Mouse (Mus musculus): ENCODE data around the gene Hint1. TPM values are rescaled to one million over a fixed set of nuclear protein-coding genes. Genes with fewer than 3 reads are reported as not detected.
"Not testable (repeated sequence)": the region's sequence is repeated elsewhere in the genome, so short reads cannot be mapped to it uniquely, and the experiment has no call there.

Gene Hint1
- total RNA-seq (2021): 100 to 1,000 TPM; 291 TPM
- long read RNA-seq, experiment 1, transcript Hint1-201 (3 exons, 636 nt): major isoform, 134 of 135 reads
- long read RNA-seq, experiment 1, partial matches to known transcripts: 0 of 135 reads
- long read RNA-seq, experiment 1, other reads (novel, unspliced or antisense): 1 of 135 reads
- long read RNA-seq, experiment 2, transcript Hint1-201 (3 exons, 636 nt): major isoform, 131 of 136 reads
- long read RNA-seq, experiment 2, partial matches to known transcripts: 2 of 136 reads
- long read RNA-seq, experiment 2, other reads (novel, unspliced or antisense): 3 of 136 reads

DNA sequence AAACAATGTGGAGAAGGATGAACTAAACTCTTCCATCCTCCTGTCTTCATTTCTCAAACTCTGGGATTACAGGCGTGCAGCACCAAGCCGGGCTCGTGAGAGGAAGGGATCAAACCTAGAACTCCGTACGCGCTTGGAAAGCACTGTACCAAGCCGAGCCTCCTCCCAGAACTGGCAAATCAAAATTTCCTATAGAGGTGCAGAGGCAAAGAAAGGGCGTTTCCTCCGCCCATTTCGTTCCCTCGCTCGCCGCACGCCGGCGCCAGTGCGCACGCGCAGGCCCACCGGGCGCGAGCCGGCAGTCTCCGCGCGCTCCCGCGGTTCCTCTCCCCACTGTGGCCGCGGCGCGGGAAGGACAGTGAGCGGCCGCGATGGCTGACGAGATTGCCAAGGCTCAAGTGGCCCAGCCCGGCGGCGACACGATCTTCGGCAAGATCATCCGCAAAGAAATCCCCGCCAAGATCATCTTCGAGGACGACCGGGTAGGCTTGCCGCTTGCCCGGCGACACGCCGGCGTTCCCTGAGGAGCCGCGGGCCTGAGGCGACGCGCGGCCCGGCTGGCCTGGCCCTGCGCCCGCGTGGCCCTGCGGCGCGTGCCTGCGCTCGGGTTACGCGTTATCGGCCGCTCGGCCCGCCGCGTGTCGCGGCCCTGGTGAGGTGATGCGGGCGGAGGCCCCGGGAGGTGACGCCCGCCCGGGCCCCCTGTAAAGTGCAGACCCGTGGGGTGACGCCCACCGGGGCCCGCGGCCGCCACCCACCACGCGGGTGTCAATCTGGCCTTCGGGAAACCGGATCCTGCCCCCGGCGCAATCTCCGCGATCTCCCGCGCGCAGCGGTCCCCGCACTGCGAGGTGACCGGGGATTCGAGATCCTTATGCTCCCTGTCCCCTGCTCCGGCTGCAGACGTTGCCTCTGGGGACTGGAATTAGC lies at the start of gene Hint1:
Gene Hint1 (plus strand): TSS at position 265 of the 930 bp plus-strand sequence.
- peak; percentile 90 to 92 for DNase-seq (ENCODE audit: low spot score in 2 of 2)

DNA sequence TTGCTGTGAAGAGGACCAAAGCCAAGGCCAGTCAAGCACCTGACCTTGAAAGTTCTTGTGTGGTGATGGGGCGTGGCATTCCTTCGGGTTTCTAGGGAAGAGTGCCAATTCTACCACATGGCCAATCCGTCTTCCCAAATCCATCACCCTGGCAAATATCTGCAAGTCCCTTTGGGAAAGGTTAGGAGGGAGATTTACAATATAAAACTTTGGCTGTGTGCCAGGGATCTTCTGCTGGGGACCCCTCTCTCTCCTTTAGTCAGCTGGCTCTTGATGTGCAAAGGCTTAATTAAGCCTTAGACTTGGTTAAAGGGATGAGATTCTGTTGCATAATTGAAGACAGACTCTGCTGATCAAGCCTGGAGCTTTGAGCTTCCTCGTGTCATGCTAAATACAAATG lies 48.7 kb upstream of the Hint1 start:
- DNase-seq (ENCODE audit: low spot score in 2 of 2): no peak

DNA sequence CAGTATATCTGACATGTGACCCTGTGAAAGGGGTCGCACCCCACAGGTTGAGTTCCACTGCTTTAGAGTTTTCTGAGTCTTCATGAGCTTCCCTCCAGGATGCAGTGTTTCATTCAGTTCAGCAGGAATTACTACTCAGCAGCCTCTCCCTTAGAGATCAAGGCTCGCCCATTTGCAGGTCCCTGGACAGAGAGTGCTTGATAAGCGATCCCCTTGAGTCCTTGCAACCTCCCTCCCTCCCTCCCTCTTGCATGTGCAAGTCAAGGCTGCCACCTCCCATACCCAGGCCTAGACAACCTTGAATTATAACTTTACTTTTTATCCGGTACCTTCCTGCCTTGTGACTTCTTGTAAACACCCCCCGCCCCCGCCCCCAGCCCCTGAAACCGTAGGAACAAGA lies 46.7 kb upstream of the Hint1 start:
- DNase-seq (ENCODE audit: low spot score in 2 of 2): no peak

DNA sequence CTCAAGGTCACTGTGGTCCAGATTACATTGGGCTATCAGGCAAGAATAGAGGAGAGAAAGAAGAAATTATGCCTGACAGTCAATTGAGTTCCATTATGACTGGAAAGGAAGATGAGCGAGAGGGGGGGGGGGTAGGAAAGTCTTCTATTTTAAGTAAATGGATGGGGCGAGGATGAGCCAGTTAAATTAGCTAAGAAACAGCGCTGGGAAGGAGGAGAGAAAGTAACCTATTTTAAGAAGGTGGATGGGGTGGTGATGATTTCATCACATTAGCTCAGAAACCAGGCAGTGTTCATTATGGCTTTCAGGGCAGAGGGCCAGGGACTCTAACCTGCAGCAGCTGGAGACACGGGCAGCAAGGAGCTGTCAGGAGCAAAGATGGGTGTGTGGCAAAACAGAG lies 42.7 kb upstream of the Hint1 start:
- DNase-seq (ENCODE audit: low spot score in 2 of 2): no peak

DNA sequence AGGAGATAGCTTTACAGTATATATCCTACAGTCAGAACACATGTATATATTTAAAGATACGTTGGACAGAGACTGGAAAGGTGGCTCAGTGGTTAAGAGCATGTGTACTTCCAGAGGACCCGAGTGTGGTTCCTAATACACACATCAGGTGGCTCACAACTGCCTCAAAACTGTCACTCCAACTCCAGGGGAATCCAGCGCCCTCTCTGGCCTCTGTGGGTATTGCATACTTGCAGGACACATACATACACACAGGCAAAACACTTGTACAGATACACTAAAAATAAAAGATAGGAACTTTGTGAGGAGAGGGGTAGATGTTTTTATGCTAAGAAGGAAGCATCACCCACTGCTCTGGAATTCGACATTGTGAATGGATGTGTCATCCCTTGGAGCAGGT lies 40.4 kb upstream of the Hint1 start:
- no peak for DNase-seq (ENCODE audit: low spot score in 2 of 2)

DNA sequence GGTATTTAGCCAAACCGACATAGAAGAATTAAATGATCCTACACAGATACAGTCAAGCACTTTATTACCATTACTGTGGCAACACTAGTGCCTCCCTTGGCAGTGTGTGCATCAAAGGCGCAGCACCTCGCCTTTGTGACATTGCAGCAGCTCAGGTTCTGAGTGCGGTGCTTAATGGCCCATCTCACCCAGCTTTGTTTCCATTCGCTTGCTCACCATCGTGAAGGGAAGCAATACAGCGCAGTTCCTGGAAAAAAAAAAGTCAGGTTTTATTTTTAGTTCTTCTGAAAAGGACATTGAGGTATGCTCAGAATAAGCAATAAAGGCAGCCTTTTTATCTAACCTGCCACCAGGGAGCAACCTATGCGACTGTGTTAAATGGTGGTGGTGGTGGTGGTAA lies 39.4 kb upstream of the Hint1 start:
- DNase-seq (ENCODE audit: low spot score in 2 of 2): no peak

DNA sequence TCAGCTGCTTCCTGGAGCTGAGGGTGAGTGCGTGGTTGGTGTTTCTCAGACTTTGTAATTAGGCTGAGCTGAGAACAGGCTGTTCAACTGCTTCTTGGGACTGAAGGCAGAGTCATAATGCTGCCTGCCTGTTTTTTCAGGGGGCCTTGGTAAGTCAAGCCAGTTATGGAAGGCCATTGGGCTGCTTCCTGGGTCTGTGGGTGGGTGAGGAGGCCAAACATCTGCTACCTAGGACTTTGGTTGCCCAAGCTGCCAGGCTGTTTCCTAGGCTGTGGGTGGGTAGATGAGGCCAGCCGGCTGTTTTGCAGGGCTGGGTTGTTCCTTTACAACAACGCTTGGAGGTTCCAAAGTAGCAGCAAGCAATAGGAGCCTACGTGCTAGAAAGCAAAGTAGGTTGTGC lies 32.4 kb upstream of the Hint1 start:
- DNase-seq (ENCODE audit: low spot score in 2 of 2): no peak

DNA sequence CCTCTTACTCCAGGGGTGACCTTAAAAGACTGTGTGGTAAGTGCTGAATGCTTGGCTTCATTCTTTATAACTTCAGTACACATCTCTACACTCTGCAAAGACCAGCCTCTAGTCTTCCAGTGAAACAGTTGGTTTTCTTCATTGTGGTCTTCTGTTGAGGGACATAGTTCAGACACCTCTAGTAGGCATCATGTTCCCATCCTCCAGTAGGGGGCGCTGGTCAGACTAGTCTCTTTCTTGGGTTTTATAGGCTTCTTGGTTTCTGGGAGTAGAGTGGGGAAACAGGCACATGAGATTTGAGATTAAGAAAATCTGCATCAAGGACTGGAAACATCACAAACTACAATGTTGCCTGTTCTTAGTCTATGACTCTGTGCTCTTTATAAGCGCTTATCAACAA lies 31.6 kb upstream of the Hint1 start:
- no peak for DNase-seq (ENCODE audit: low spot score in 2 of 2)

DNA sequence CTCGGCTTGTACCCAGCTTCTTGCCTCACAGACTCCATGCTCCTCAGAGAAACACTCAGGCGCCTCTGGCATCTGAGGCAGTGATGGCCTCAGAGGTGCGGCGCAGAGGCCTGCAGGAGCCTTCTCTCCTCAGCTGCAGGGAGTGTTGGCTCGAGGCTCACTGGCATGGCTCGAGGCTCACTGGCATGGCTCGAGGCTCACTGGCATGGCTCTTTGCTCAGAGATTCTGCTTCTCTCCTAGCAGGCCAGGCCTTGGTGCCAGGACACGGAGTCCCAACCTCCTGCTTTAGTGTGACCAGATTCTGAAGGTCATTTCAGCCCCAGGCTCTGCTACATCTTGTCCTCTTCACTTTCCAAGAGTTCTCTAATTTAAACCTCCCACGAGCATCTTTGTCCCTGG lies 30.1 kb upstream of the Hint1 start:
- peak; percentile 60 to 62 for DNase-seq (ENCODE audit: low spot score in 2 of 2)

DNA sequence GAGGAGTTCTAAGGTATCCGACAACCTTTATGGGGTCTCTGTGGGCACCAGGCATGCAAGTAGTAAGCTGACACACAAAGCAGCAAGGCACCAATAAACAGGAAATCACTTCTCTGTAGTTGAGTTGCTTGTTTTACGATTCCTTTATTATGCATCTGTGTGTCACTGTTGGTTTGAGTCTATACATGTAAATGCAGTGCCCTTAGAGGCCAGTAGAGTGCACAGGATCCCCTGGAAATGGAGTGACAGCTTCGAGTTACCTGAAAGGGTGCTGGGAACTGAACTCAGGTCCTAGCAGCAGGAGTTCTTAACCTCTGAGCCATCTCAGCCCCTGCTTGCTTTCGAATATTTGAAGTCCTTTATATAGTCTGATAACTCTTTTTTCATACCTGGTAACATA lies 26.5 kb upstream of the Hint1 start:
- no peak for DNase-seq (ENCODE audit: low spot score in 2 of 2)

DNA sequence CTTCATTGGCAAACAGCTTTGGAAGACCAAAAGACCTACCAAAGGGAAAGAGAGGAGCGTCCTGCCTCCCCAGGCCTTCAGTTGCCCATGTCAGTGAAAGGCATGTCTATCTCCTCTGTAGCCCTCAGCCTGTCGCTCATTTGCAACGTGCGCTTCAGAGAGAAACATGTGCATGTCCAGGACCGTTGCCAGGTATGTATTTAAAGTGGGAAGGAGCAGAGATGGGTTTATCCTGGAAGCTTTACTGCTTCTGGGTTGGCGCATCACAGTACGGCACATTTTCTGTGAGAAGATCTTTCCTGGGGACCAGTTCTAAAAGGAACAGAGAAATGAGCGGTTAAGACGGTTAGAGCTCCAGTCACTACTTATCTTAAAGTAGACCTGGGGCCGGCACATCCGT lies 25.3 kb upstream of the Hint1 start:
- no peak for DNase-seq (ENCODE audit: low spot score in 2 of 2)

DNA sequence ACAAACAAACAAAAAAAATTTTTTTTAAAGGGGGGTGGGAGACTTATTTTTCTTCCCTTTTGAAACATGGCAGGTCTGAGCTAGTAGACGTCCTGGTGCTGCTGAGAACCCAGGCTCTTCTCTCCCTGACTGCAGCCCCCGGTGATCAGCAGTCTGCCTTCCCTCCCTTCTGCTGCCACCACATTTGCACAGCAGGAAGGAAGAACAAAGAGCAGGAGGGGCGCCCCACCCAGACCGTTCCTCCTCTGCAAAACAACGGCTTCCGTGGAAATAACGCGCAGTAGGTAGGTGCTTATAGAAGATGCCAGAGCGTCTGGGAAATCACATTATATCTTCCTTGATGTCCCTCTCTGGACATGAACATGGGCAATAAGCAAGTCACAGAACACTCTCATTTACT lies 21.8 kb upstream of the Hint1 start:
- DNase-seq (ENCODE audit: low spot score in 2 of 2): no peak

DNA sequence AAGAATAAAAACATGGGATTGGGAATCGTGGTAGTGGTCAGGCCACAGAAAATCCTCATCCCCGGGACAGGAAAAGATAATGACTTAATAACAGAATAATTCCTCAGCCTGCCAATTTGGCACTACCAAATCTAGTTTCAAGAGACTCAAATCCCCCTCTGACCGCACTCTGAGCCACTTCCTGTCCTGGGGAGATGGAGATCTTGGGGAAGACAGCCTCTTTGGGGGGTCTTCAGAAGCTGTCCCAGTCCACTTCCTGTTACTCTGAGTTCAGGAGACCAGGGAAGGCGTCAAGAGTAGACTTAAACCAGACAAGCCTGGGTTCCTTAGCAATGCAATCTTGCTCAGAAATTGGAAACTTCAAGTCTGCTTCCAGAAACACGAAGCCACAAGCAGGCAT lies 21.2 kb upstream of the Hint1 start:
- DNase-seq (ENCODE audit: low spot score in 2 of 2): no peak

DNA sequence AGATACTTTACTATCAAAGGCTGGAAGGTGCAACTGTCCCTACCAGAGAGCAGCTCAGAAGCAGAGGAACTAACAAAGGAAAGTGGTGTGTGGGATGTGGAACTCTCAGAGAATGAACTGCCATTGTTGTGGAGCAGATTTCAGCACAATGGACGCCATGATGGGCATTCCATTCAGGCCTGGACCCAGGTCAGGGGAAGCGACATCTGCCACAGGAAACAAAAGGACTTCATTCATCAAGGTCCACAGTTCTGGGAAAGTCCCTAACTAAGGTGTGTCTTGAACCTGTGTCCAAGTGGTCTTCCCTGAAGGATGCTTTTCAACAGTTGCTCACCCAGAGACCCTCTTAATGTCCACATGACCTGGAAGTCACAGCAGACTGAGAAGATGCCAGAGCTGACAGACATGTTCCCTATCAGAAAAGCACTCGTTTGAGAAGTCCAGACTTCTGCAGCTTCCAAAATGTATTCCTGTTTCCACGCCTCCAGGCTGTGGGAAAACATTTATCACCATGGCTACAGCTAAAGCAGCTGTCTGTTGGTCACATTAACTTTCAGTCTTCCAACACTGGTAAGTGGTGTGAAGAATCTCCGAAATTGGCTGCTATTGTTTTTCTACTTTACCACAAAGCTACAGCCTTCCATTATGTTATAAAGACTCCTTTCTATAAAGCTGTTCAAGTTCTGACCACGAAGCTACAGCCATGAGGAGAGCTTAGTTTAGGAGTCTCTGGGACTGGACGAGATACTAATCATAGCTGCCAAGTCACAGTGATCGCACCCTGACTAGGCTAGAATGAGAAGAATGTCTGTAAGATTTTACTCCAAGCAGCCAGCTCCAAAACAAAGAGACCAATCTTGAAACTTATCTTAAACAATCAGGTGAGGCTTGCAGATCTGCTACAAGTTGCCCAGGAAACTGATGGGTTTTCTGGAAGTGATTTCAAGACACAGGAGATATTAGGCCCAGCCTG lies 20.4 kb upstream of the Hint1 start:
- no peak for DNase-seq (ENCODE audit: low spot score in 2 of 2)

DNA sequence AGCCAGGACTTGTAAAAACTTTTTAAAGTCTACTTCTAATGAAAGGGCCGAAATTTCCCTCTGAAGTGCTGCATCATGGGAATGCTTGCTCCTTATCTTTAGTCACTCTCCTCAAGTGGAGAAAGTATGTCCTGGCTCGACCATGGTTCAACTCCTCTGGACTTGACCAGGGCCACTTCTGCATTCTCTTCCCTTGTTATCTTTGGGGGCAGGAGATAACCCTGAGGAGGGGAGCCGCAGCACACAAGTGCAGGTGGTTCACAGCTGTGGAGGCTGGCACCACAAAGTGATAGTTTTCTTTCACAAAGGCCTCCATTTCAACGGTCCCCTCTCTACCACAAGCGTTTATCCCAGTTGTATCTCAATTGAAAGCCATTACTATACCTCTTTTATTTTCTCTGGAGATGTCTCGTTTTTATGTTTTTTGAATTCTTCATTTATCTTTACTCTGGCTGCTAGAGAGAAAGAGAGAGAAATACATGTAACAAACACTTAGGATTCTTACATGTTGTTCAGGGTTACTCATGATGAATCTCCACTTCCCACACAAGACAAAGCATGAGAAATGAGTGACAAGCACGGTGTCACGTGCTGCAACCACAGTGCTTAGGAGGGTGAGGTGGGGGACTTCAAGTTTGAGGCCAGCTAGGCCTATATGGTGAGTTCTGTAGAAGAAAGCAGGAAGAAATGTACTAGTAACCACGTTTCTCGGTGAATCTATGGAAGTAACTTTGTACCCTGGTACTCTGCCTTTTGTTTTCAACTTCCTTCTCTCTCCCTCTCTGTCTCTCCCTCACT lies 16.0 kb upstream of the Hint1 start:
- no peak for DNase-seq (ENCODE audit: low spot score in 2 of 2)

DNA sequence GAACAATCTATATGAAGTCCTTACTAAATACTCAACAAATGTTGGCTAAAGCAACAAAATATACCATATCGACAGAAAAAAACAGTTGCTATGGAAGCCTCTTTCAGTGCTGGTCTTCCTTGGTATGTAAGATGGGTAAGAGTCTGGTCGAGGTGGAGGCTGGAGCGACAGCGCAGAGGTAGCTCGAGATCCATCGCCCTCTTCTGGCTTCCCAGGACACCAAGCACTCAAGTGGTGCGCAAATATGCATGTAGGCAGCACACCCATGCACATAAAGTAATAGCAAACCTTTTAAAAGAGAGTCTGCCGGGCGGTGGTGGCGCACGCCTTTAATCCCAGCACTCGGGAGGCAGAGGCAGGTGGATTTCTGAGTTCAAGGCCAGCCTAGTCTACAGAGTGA lies 14.5 kb upstream of the Hint1 start:
- DNase-seq (ENCODE audit: low spot score in 2 of 2): no peak

DNA sequence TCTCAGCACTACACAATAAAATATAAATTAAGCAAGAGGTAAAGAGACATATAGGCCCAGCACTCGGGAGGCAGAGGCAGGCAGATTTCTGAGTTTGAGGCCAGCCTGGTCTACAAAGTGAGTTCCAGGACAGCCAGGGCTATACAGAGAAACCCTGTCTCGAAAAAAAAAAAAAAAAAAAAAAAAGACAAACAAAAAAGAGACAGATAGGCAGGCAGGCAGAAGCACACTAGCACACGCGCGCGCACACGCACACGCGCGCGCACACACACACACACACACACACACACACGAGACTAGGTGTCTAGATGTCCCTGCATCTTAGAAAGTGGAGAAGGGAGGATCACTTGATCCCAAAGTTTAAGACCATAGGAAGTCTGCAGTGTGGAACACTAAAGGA lies 7.3 kb upstream of the Hint1 start:
- DNase-seq (ENCODE audit: low spot score in 2 of 2): not testable (repeated sequence)

DNA sequence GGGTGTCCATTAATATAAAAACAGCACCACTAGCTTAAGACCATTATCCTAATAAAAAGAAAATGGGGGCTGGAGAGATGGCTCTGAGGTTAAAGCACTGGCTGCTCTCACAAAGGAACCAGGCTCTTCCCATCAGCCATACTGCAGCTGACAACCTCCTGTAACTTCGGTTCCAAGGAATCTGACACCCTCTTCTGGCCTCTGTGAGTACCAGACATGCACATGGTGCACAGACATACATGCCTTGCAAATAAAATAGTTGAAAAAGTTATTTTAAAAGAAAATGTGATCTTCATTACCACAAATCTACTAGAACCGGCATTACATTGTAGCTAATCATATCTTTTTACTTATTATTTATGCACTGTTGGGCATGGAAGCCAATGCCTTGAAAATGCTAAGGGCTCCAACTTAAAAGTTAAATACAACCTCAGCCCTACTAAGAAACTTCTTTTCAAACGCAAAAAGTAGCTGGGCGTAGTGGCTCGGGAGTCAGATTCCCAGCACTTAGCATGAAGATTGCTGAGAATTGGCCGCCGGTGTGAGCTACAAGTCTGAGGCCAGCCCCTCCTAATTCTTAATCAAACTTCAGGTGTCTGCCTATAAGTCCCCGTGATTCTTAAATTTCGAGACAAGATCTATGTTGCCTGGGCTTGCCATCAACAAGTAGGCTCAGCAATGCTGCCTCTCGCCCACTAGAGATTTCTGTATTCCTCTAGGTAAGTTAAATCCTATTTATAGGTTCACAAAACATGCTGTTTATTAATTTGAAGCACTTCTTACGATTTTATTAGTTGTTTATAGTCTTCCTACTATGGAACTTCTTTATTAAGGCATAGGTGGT lies 6.6 kb upstream of the Hint1 start:
- DNase-seq (ENCODE audit: low spot score in 2 of 2): no peak

DNA sequence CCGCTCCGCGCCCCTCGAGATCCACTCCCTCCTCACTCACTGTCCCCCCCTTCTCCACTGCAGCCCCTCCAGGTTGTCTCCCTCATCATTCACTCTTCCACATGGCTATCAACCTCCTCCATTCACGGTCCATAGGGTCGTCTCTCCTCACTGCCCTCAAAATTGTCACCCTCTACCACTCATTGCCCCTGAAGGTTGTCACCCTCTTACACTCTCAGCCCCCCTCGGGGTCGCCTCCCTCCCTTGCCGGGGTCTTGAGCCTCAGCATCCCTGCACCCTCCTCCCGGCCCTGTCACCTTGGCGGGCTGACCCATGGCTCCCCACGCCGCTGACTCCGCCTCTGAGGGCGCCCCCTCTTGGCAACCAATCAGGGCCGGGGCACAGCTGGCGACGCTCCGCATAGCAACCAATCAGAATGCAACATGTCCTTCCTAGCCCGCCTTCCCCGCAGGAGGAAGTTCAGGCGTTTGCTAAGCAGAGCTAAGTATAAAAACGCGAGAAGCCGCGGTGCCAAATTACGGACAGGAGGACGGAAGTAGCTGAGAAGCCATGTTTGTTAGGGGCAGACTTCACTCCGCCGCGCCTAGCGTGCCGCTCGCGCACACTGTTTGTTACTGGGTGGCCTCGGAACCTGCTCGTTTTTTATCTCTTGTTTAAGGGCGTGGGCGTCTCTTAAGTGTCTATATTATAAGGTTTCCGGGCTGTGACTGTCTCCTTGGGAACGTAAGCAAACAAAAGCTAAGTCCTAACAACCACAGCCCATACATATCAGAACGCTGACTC lies 5.7 kb upstream of the Hint1 start, which contains the start of gene Lyrm7:
Gene Lyrm7 (minus strand): TSS at position 661 of the 783 bp plus-strand sequence.
- DNase-seq (ENCODE audit: low spot score in 2 of 2): peak; percentile 89 to 97

All from gastrocnemius, postnatal 4 days (tissue).